Mouse (Mus musculus): ENCODE results near the gene Spire2.

DNA sequence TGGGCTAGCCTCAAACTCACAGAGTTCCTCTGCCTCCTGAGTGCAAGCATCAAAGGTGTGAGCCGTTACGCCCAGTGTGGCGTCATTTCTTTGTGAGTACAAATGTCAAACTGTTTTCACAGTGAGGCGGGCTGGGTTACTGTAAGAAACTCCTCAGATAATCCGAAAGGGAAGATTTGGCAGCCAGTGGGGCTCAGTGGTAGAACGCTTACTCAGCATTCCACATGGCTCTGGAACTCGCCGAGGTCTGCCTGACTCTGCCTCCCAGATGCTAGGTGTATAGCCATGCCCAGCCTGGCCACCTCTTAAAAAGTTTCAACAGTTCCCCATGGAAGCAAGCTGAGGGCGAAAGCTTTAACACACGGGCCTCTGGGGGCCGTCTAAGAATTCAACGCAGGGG lies 19.6 kb downstream of the Spire2 start:
- TF ChIP-seq CTCF (IDR thresholded peaks at IDR 0.05; ENCODE audit: extremely low read depth, insufficient read depth, insufficient read length, insufficient replicate concordance) (no peak), POLR2A (IDR thresholded peaks at IDR 0.05; ENCODE audit: low read depth, low read length) (no peak)

Data from spleen, adult 2 months (tissue).